Mouse (Mus musculus): ENCODE data around the gene Setd1b. TPM values are rescaled to one million over a fixed set of nuclear protein-coding genes. Genes with fewer than 3 reads are reported as not detected.

The Setd1b gene
- polyA plus RNA-seq, 1 experiment from 2014 or later, result 8.4 TPM

- no peak overlapping the region for H3K4me3 ChIP-seq (ENCODE audit: low read length)
- no peak overlapping the region for H3K27ac ChIP-seq (ENCODE audit: low read length)
- no peaks in the 10 kb centered on the region for H3K9me3 ChIP-seq (ENCODE audit: low read length)
- H3K4me1 ChIP-seq (ENCODE audit: insufficient read depth, low read length), result peaks cover 50% of the 10 kb centered on the region
- no peak for ATAC-seq (ENCODE audit: low FRiP score, low TSS enrichment)
- H3K4me2 ChIP-seq (replicated peaks; ENCODE audit: low read depth, low read length), result no peak overlapping the region
- H3K27me3 ChIP-seq (ENCODE audit: insufficient read depth, low read length), result no peaks in the 10 kb centered on the region
- 89% methylated on average over 11 of the region's 11 CpGs for WGBS
- H3K36me3 ChIP-seq (ENCODE audit: insufficient read depth, low read length), result peaks cover 33% of the 10 kb centered on the region
- H3K9ac ChIP-seq (replicated peaks; ENCODE audit: low read length), result no peak overlapping the region
Observed at GRCm38 (mm10) chr5:123146357-123146756, 4.4 kb downstream of the Setd1b start.

DNA sequence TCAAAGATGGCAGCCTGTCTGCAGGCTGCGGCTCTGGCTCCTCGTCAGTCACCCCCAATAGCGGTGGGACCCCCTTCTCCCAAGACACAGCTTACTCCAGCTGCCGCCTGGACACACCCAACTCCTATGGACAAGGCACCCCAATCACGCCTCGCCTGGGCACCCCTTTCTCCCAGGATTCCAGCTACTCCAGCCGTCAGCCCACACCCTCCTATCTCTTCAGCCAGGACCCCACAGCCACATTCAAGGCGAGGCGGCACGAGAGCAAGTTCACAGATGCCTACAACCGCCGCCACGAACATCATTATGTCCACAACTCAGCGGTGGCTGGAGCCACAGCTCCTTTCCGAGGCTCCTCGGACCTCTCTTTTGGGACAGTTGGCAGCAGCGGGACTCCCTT lies 5.6 kb downstream of the Setd1b start:
- H3K4me3 ChIP-seq (ENCODE audit: low read length), result no peak overlapping the region
- no peak overlapping the region for H3K27ac ChIP-seq (ENCODE audit: low read length)
- no peak overlapping the region for H3K4me2 ChIP-seq (replicated peaks; ENCODE audit: low read depth, low read length)
- 91% methylated on average over 17 of the region's 17 CpGs for WGBS
- H3K9ac ChIP-seq (replicated peaks; ENCODE audit: low read length), result no peak overlapping the region
- H3K27me3 ChIP-seq (ENCODE audit: insufficient read depth, low read length), result no peaks in the 10 kb centered on the region
- H3K36me3 ChIP-seq (ENCODE audit: insufficient read depth, low read length), result peaks cover 39% of the 10 kb centered on the region
- ATAC-seq (ENCODE audit: low FRiP score, low TSS enrichment), result no peak
- H3K4me1 ChIP-seq (ENCODE audit: insufficient read depth, low read length), result peaks cover 52% of the 10 kb centered on the region
- no peaks in the 10 kb centered on the region for H3K9me3 ChIP-seq (ENCODE audit: low read length)

DNA sequence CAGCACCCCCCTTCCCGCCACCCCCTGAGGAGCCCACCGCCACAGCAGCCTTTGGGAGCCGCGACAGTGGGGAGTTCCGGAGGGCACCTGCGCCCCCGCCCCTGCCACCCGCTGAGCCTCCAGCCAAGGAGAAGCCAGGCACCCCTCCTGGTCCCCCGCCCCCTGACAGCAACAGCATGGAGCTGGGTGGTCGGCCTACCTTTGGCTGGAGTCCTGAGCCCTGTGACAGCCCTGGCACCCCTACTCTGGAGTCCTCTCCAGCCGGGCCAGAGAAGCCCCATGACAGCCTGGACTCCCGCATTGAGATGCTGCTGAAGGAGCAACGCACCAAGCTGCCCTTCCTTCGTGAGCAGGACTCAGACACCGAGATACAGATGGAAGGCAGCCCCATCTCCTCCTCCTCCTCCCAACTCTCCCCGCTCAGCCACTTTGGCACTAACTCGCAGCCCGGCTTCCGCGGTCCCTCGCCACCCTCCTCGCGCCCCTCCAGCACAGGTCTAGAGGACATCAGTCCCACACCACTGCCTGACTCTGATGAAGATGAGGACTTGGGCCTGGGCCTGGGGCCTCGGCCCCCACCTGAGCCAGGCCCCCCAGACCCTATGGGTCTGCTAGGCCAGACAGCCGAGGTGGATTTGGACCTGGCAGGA lies 6.2 kb downstream of the Setd1b start:
- H3K27me3 ChIP-seq (ENCODE audit: insufficient read depth, low read length), result no peaks in the 10 kb centered on the region
- ATAC-seq (ENCODE audit: low FRiP score, low TSS enrichment), result no peak
- peaks cover 52% of the 10 kb centered on the region for H3K4me1 ChIP-seq (ENCODE audit: insufficient read depth, low read length)
- no peak overlapping the region for H3K4me3 ChIP-seq (ENCODE audit: low read length)
- no peak overlapping the region for H3K9ac ChIP-seq (replicated peaks; ENCODE audit: low read length)
- WGBS, result 83% methylated on average over 24 of the region's 25 CpGs
- H3K4me2 ChIP-seq (replicated peaks; ENCODE audit: low read depth, low read length), result no peak overlapping the region
- peaks cover 46% of the 10 kb centered on the region for H3K36me3 ChIP-seq (ENCODE audit: insufficient read depth, low read length)
- no peaks in the 10 kb centered on the region for H3K9me3 ChIP-seq (ENCODE audit: low read length)
- H3K27ac ChIP-seq (ENCODE audit: low read length), result no peak overlapping the region

GRCm38 (mm10) chr5:123149451-123150400 lies 7.7 kb downstream of the Setd1b start:
- Histone ChIP-seq H3K27ac (ENCODE audit: low read length) (peak overlapping the region; percentile 27), H3K36me3 (ENCODE audit: insufficient read depth, low read length) (peaks cover 59% of the 10 kb centered on the region), H3K4me2 (replicated peaks; ENCODE audit: low read depth, low read length) (peak overlapping the region; percentile 60), H3K4me3 (ENCODE audit: low read length) (peak overlapping the region; percentile 41), H3K9ac (replicated peaks; ENCODE audit: low read length) (peak overlapping the region; percentile 40; the same call in 1 of the 2 replicates), H3K9me3 (ENCODE audit: low read length) (no peaks in the 10 kb centered on the region), H3K27me3 (ENCODE audit: insufficient read depth, low read length) (no peaks in the 10 kb centered on the region), H3K4me1 (ENCODE audit: insufficient read depth, low read length) (peaks cover 43% of the 10 kb centered on the region)
- ATAC-seq (ENCODE audit: low FRiP score, low TSS enrichment), result peak; percentile 82
- 6% methylated on average over 19 of the region's 19 CpGs for WGBS

DNA sequence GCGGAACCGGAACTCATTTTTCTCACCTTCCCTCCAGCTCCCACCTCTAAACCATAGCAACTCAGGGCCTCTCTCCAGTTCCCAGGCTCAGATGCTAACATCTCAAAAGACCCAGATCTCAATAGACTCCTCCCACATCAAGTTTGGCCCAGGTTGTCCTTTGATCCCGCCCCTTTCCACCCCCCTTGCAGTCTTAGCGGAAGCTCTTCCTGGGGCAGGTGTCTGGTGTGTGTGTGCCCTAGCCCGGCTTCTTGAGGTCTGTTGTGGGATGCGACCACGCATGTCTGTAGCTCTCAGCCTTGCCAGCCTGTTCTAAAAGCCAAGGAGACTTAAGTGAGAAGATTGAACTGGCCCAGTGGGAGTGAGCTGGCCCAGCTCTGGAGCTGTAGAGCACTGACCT lies 8.6 kb downstream of the Setd1b start:
- H3K4me1 ChIP-seq (ENCODE audit: insufficient read depth, low read length), result peaks cover 33% of the 10 kb centered on the region
- H3K36me3 ChIP-seq (ENCODE audit: insufficient read depth, low read length), result peaks cover 55% of the 10 kb centered on the region
- no peaks in the 10 kb centered on the region for H3K27me3 ChIP-seq (ENCODE audit: insufficient read depth, low read length)
- ATAC-seq (ENCODE audit: low FRiP score, low TSS enrichment), result 0 out of 2 replicates have a peak, but pooled peaks have one; percentile 5
- H3K4me2 ChIP-seq (replicated peaks; ENCODE audit: low read depth, low read length), result peak overlapping the region; percentile 60
- H3K9me3 ChIP-seq (ENCODE audit: low read length), result no peaks in the 10 kb centered on the region
- H3K9ac ChIP-seq (replicated peaks; ENCODE audit: low read length), result peak overlapping the region; percentile 40
- H3K4me3 ChIP-seq (ENCODE audit: low read length), result peak overlapping the region; percentile 41
- WGBS, result 20% methylated on average over 7 of the region's 7 CpGs
- peak overlapping the region; percentile 49 for H3K27ac ChIP-seq (ENCODE audit: low read length)

DNA sequence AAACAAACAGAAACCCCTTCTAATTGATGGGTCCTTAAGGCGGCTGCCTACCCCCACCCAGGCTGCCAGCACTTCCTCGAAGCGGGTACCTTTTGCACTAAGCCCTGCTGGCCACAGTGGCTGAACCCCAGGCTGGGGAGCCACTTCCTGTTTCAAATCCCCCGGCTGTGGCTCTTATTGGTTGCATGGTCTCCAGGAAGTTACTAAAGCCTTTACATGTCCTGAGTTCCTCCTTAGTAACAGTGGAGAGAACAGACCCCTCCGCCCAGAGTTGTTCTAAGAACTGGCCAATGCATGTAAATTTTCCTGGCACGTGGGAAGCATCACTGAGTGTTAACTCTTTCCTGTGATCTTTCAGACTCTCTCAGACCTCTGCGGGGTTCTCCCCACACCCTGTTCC lies 9.1 kb downstream of the Setd1b start:
- peak overlapping the region; percentile 60 for H3K4me2 ChIP-seq (replicated peaks; ENCODE audit: low read depth, low read length)
- WGBS, result 18% methylated on average over 7 of the region's 7 CpGs
- H3K4me3 ChIP-seq (ENCODE audit: low read length), result peak overlapping the region; percentile 41
- peak overlapping the region; percentile 49 for H3K27ac ChIP-seq (ENCODE audit: low read length)
- ATAC-seq (ENCODE audit: low FRiP score, low TSS enrichment), result peak; percentile 33
- H3K9me3 ChIP-seq (ENCODE audit: low read length), result no peaks in the 10 kb centered on the region
- H3K9ac ChIP-seq (replicated peaks; ENCODE audit: low read length), result peak overlapping the region; percentile 40; the same call in 1 of the 2 replicates
- H3K36me3 ChIP-seq (ENCODE audit: insufficient read depth, low read length), result peaks cover 52% of the 10 kb centered on the region
- peaks cover 29% of the 10 kb centered on the region for H3K4me1 ChIP-seq (ENCODE audit: insufficient read depth, low read length)
- H3K27me3 ChIP-seq (ENCODE audit: insufficient read depth, low read length), result no peaks in the 10 kb centered on the region

DNA sequence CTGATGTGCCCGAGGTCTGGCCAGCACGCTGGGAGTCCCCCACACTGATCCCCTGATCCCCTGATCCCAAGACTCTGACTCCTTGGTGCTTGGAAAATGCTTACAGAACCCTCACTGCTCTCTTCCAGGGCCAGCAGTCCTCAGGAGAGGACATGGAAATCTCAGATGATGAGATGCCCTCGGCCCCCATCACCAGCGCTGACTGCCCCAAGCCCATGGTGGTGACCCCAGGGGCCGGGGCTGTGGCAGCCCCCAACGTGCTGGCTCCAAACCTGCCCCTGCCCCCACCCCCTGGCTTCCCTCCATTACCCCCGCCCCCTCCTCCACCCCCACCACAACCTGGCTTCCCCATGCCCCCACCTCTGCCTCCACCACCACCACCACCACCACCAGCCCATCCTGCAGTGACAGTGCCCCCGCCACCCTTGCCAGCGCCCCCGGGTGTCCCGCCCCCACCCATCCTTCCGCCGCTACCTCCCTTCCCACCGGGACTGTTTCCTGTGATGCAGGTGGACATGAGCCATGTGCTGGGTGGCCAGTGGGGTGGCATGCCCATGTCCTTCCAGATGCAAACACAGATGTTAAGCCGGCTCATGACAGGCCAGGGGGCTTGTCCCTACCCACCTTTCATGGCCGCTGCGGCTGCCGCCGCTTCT lies 9.8 kb downstream of the Setd1b start:
- Histone ChIP-seq H3K4me2 (replicated peaks; ENCODE audit: low read depth, low read length) (no peak overlapping the region), H3K9ac (replicated peaks; ENCODE audit: low read length) (no peak overlapping the region), H3K27ac (ENCODE audit: low read length) (no peak overlapping the region), H3K4me3 (ENCODE audit: low read length) (no peak overlapping the region), H3K27me3 (ENCODE audit: insufficient read depth, low read length) (no peaks in the 10 kb centered on the region), H3K4me1 (ENCODE audit: insufficient read depth, low read length) (peaks cover 28% of the 10 kb centered on the region), H3K36me3 (ENCODE audit: insufficient read depth, low read length) (peaks cover 50% of the 10 kb centered on the region), H3K9me3 (ENCODE audit: low read length) (no peaks in the 10 kb centered on the region)
- 89% methylated on average over 18 of the region's 19 CpGs for WGBS
- no peak for ATAC-seq (ENCODE audit: low FRiP score, low TSS enrichment)

- H3K4me2 ChIP-seq (replicated peaks; ENCODE audit: low read depth, low read length), result no peak overlapping the region
- H3K36me3 ChIP-seq (ENCODE audit: insufficient read depth, low read length), result peaks cover 51% of the 10 kb centered on the region
- WGBS, result 79% methylated on average over 1 of the region's 1 CpGs
- no peak overlapping the region for H3K9ac ChIP-seq (replicated peaks; ENCODE audit: low read length)
- no peak overlapping the region for H3K4me3 ChIP-seq (ENCODE audit: low read length)
- no peaks in the 10 kb centered on the region for H3K27me3 ChIP-seq (ENCODE audit: insufficient read depth, low read length)
- no peak overlapping the region for H3K27ac ChIP-seq (ENCODE audit: low read length)
- peaks cover 28% of the 10 kb centered on the region for H3K4me1 ChIP-seq (ENCODE audit: insufficient read depth, low read length)
- no peak for ATAC-seq (ENCODE audit: low FRiP score, low TSS enrichment)
- no peaks in the 10 kb centered on the region for H3K9me3 ChIP-seq (ENCODE audit: low read length)
Observed at GRCm38 (mm10) chr5:123152901-123153300, 10.9 kb downstream of the Setd1b start.

DNA sequence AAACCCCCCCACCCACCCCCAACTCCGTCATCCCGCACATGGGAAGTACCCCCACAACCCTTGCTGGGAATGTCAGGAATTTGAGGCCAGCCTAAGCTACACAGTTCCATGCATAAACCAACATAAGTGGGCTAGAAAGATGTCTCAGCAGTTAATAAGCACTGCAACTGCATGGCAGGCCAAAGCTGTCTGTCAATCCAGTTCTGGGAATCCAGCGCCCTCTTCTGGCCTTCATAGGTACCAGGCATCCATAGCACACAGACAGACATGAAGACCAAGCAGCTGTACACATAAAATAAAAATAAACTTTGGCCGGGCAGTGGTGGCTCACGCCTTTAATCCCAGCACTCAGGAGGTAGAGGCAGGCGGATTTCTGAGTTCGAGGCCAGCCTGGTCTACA lies 13.4 kb downstream of the Setd1b start:
- Histone ChIP-seq H3K9ac (replicated peaks; ENCODE audit: low read length) (no peak overlapping the region), H3K4me3 (ENCODE audit: low read length) (no peak overlapping the region), H3K4me1 (ENCODE audit: insufficient read depth, low read length) (peaks cover 11% of the 10 kb centered on the region), H3K4me2 (replicated peaks; ENCODE audit: low read depth, low read length) (no peak overlapping the region), H3K9me3 (ENCODE audit: low read length) (no peaks in the 10 kb centered on the region), H3K27ac (ENCODE audit: low read length) (no peak overlapping the region), H3K36me3 (ENCODE audit: insufficient read depth, low read length) (peaks cover 67% of the 10 kb centered on the region), H3K27me3 (ENCODE audit: insufficient read depth, low read length) (no peaks in the 10 kb centered on the region)
- WGBS, result 46% methylated on average over 7 of the region's 7 CpGs
- ATAC-seq (ENCODE audit: low FRiP score, low TSS enrichment), result 0 out of 2 replicates have a peak, but pooled peaks have one; percentile 24

Measured in kidney, embryonic 16.5 days (tissue).